Mouse (Mus musculus) frontal cortex, postnatal 25 days (tissue): ENCODE measurements at regions not wholly inside any gene's neighbourhood (a gene's known extent, or its start where the extent isn't known, plus 50 kb on each side); places are given as distances from the start of the nearest gene placed in this dataset.
"Not testable (repeated sequence)": the region's sequence is repeated elsewhere in the genome, so short reads cannot be mapped to it uniquely, and the experiment has no call there.

Experiments
- DNase-seq, 2 experiments: peaks; one replicate each; pipeline ENCODE4 v3.0.0; 2022; ENCODE audit warnings: low spot score in 2 of 2

- no peak for DNase-seq
Measured at GRCm38 (mm10) chr10:20891426-20891825, 60.9 kb upstream of the Ahi1 start.

- no peak for DNase-seq
Measured at GRCm38 (mm10) chr10:20883618-20884017, 68.7 kb upstream of the Ahi1 start.

- no peak for DNase-seq
Measured at GRCm38 (mm10) chr10:20882599-20882998, 69.7 kb upstream of the Ahi1 start.

GRCm38 (mm10) chr10:20880251-20880650 is 72.1 kb upstream of the Ahi1 start:
- no peak for DNase-seq

- DNase-seq, result no peak
Measured at GRCm38 (mm10) chr10:20879482-20879881, 72.9 kb upstream of the Ahi1 start.

- no peak for DNase-seq
Measured at GRCm38 (mm10) chr10:20867076-20867475, 85.3 kb upstream of the Ahi1 start.

- no peak for DNase-seq
Measured at GRCm38 (mm10) chr10:20865031-20865430, 87.3 kb upstream of the Ahi1 start.

GRCm38 (mm10) chr10:20857413-20857812 is 94.9 kb upstream of the Ahi1 start:
- no peak for DNase-seq

GRCm38 (mm10) chr10:20854621-20855363 is 97.6 kb upstream of the Ahi1 start:
- DNase-seq, result peak; percentile 8 to 17

- no peak for DNase-seq
Measured at GRCm38 (mm10) chr10:20847287-20847686, 105.1 kb upstream of the Ahi1 start.

- DNase-seq, result no peak
Measured at GRCm38 (mm10) chr10:20843277-20843676, 109.1 kb upstream of the Ahi1 start.

- DNase-seq, result no peak
Measured at GRCm38 (mm10) chr10:20842131-20842530, 110.2 kb upstream of the Ahi1 start.

- DNase-seq, result no peak
Measured at GRCm38 (mm10) chr10:20841430-20842040, 110.8 kb upstream of the Ahi1 start.

- no peak for DNase-seq
Measured at GRCm38 (mm10) chr10:20838685-20839425, 113.5 kb upstream of the Ahi1 start.

- DNase-seq, result not testable (repeated sequence)
Measured at GRCm38 (mm10) chr10:20836816-20837215, 111.9 kb upstream of the Pde7b start.

GRCm38 (mm10) chr10:20834806-20835575 is 110.1 kb upstream of the Pde7b start:
- no peak for DNase-seq

- no peak for DNase-seq
Measured at GRCm38 (mm10) chr10:20828304-20828703, 103.4 kb upstream of the Pde7b start.

GRCm38 (mm10) chr10:20827473-20827872 is 102.6 kb upstream of the Pde7b start:
- no peak for DNase-seq

GRCm38 (mm10) chr10:20818548-20818947 is 93.7 kb upstream of the Pde7b start:
- DNase-seq, result no peak

- DNase-seq, result peak in 1 of 2 experiments; percentile 42
Measured at GRCm38 (mm10) chr10:20799792-20800191, 74.9 kb upstream of the Pde7b start.

- no peak for DNase-seq
Measured at GRCm38 (mm10) chr10:20798400-20798799, 73.5 kb upstream of the Pde7b start.

GRCm38 (mm10) chr10:20793956-20794355 is 69.1 kb upstream of the Pde7b start:
- no peak for DNase-seq
